Mouse (Mus musculus): Measurements from ENCODE around the gene Rnaseh2c.
A peak's percentile ranks its signal among the peaks of the same experiment; 100 is the strongest.

The Rnaseh2c gene

DNA sequence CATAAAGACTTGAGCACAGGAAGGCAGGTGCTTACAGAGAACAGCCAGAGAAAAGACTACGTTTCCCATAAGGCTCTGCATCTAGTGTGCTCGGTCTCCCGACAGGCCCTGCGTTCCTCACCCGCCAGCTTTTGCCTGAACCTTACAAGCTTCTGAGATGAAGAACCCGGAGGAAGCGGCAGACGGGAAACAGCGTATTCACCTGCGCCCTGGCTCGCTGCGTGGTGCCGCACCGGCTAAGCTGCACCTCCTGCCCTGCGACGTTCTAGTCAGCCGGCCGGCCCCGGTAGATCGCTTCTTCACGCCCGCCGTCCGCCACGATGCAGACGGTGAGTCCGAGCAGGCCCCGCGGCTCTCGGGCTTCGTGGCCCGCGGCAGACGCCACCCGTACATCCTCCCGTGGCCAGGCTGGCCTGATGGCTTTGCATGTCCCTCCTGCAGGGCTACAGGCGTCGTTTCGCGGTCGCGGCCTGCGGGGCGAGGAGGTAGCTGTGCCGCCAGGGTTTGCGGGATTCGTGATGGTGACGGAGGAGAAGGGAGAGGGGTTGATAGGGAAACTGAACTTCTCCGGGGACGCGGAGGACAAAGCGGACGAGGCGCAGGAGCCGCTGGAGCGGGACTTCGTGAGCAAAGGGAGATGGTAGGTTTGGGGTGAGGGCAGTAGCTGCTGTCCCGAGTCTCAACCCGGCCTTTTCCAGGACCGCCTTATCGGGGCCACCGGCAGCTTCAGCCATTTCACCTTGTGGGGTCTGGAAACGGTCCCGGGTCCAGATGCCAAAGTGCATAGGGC is at the start of gene Rnaseh2c:
Rnaseh2c (plus strand) TSS at position 122 of the 790 bp plus-strand sequence.
- peak; percentile 87 to 90 for DNase-seq (ENCODE audit: low spot score in 2 of 2)

DNA sequence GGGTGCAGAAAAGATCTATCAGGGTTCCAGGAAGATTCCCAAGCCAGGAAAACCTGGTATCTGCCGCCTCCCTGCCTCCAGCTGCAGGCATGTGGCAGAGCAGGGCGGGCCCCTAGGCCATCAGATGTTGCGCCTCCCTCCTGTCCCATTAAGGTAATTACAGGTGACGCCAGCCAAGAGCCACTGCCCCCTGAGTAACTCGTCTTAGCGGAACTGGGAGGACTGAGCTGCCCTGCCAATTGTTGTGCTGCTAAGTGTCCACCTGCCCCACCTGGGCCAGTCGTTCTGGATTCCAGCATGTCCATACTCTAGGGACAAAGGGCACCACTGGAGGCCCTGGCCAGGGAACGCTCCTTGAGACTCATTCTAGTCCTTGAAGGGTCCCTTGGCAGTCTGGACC is 47.9 kb upstream of the Rnaseh2c start:
- no peak for DNase-seq (ENCODE audit: low spot score in 2 of 2)

DNA sequence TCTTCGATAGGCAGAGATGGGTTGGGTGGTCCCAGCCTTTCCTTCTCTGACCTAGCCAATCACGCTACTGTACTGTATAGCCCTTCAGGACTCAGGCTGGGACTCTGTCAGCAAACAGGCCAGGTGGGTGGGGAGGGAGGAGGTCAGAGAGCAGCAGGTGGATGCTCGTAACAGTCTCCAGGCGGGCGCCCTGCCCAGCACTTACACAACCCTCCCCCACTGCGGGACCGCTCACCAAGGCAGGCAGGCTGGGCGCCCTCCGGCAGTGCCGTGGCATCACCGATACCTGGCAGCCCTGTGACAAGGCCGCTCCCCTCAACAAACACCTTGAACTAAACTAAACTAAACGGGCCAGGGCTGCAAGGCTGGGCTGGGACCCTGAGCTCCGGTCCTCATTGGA is 47.5 kb upstream of the Rnaseh2c start:
- DNase-seq (ENCODE audit: low spot score in 2 of 2), result no peak

DNA sequence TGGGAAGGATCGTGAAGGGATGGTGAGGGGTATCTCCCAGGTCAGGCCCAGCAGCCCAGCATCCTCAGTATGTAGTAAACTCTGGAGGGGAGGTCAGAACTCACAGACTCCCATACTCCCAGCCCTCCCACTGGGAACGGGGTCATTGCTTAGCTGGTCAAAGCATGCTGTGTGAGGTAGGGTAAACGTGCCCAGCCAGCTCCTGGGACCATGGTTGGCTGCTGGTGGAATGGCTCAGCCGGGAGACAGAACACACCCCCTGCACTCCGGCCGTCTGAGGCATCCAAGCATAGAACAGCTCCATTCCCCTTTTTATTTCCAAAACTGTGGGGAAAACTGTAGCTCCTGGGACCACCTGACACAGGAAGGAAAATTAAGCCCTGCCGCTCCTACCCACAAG is 43.5 kb upstream of the Rnaseh2c start:
- no peak for DNase-seq (ENCODE audit: low spot score in 2 of 2)

DNA sequence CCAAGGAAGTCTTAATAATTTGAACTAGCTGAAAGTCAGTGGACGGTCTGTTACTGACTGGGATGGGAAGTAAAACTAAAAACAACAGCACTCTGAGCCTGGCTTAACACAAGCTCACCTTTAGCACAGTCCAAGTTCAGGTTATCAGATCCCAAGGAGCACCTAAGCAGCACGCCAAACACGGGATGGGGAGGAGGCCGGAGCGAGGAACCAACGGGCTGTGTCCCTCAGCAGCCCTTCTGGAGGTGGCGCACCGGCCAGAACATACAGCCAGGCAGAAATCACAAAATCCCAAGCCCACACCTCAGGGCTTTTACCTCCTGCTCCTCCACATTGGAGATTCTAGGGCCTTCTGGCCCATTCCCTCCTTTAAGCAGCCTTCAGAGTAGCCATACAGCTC is 42.9 kb upstream of the Rnaseh2c start:
- DNase-seq (ENCODE audit: low spot score in 2 of 2), result no peak

DNA sequence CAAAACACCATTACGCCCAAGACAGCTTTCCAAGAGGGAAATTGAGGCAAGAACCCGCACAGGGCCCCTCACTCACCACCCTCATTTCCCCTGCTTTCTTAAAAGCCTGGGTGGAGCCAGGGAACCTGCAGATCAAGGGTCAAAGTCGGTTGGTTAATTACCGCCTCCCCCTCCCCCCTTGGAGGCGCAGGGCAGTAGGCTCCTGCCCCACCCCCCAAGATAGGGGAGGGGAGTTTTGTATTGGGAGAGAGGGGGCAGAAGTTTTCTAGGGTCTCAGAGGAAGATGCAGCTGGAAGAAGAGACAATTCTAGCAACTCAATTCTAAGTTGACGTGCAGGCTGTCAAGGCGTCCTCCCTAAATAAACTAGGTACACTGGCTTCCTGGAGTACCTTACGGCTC is 42.4 kb upstream of the Rnaseh2c start:
- DNase-seq (ENCODE audit: low spot score in 2 of 2), result no peak

DNA sequence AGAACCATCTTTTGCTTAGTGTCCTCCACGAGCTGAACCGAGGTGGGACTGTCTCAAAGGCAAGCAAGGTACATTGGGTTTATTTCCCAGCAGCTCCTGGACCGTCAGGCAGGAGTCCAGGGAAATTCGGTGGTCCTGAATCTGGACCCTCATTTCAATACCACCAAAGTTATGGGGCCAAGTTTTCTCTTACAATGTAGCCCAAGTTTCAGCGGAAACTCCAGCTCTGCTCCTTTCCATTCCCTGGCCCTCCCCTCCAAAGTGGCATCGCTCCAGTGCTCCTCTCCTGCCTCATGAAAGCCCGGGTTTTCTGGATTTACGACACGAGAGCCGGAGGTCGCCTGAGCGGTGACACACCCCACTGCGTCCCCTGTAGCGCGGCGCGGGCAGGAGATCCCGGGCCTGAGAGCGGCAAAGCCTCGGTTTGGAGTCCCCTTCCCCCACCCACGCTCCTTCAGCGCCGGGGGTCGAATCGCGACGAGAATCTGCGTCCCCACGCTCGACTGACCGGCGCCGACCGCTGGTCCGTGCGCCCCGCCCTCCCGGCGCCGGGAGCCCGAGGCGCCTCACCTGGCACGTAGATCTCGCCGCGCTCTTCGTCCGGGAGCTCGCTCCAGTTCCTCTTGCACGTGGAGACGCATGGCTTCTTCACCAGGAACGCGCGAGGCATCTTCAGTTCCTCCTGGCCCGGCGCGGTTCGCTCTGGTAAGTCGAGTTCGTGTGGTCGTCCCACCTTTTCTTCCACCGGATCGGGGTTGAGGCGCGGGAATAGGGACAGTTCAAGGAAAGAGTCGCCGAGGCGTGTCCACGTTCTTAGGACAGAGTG is 41.8 kb upstream of the Rnaseh2c start:
- no peak for DNase-seq (ENCODE audit: low spot score in 2 of 2)

DNA sequence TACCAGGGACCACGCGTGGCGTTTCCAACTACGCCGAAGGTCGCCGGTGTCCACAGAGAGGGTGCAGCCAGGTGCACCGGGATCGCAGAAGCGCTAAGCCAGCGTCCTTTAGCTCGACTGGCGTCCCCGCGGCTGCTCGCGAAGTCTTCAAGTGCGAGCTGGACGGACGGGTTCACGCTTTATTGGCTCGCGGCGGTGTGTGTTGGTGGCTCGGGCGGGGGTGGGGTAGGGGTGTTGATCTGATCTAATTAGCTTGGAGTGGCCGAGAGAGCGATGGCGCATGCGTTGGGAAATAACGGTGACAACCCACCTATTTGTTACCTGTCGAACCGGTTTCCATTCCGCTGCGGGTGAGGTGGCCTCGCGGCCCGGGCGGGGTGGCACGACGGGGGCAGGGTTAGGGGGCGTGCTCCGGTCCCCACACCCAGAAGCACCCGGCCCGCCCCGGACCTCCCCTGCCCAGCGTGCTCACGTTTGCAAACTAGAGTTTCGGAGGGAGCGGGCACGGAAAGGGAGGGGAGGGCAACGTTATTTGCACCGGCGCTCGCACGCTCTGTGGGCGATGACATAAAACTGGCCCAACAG is 41.1 kb upstream of the Rnaseh2c start, which contains the start of gene Ovol1:
Ovol1 (minus strand) TSS at position 190 of the 585 bp plus-strand sequence.
- DNase-seq (ENCODE audit: low spot score in 2 of 2), result no peak

DNA sequence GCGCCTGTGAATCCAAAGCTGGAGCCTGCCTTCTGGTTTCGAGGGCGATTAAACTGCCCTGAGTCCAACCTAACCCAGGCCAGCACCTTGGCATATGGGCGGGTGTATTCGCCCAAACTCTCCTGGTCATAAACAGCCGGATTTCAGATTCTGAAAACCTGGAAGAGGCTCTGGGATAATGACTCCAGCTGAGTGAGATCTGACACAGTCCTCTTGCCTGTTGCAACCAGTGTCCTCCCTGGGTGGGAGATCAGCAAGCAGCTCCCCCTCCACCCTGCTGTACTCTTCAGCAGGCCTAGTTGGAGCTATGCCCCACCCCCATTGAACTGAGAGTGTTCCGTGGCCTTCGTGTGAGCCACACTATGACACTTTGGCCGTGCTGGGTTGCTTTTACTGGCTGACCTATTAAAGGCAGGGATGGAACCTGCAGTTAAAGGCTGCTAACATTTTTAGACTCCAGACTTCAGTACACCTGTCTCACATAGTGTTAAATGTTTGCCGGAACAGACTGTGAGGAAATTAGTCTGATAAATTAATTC is 40.4 kb upstream of the Rnaseh2c start:
- no peak for DNase-seq (ENCODE audit: low spot score in 2 of 2)

DNA sequence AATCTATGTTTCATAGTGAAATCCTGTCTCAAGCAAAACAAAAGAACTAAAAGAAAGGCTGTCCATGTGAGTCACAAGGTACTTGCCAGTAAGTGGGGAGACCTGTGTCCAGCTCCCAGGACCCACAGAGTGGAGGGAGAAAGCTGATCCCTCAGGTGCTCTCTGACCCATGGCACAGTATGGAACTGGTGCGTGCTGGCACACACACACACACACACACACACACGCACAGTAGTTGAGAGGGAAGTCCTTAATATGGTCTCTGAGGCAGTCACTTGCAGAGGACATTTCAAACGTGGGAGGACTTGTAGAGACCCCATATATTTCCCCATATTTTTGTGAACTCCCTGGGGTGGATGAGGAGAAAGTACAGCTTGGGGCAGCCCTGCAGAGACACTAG is 39.8 kb upstream of the Rnaseh2c start:
- no peak for DNase-seq (ENCODE audit: low spot score in 2 of 2)

DNA sequence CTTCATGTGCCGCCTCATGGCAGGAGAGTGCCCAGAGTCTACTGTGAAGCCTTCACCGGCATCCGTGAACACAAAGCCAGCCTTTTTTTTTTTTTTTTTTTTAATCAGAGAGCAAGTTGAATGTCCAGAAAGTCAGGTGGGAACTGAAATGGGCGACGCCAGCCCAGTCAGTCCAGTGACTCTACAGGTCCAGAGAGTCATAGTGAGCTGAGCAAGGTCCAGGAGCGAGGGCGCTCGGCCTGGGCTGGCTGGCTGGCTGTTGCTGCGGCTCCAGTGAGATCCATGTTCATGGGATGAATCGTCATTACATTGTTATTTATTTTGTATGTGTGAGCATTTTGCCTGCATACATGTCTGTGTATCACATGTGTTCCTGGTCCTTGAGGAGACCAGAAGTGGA is 38.9 kb upstream of the Rnaseh2c start:
- DNase-seq (ENCODE audit: low spot score in 2 of 2), result no peak

DNA sequence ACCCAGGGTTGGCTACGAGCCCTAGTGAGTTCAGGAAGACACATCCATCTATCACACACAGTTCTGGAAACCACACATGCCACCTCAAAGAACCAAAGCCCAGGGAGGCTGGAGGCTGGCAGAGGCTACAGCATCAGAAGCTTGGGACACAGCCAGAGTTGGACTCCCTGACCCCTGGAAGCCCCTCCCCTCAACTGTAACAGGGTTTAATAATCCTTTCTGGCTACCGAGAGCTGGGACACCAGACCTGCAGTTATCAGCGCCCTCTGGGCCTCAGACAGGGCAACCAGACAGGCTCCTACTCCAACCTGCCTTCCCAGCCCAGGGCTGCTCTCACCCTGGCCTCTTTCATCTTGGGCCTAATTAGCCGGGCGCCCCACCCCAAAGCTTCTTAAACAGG is 35.4 kb upstream of the Rnaseh2c start:
- DNase-seq (ENCODE audit: low spot score in 2 of 2), result no peak

DNA sequence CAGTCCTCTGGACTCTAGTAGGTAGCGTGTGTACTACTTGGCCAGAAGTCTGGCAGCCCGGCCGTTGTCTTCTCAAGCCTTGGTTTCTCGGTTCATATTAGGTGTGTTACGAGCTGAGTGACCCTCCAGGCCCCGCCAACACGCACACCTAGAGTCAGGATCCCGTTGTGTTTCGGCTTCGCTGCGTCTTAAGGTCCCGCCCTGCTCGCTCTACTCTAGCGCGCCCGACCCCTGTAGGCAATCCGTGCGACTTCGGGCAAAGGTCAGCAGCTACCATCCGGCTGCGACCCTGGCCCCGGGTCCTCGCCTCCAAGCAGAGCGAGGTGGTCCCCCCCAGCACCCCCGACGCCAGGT is 34.5 kb upstream of the Rnaseh2c start:
- no peak for DNase-seq (ENCODE audit: low spot score in 2 of 2)

DNA sequence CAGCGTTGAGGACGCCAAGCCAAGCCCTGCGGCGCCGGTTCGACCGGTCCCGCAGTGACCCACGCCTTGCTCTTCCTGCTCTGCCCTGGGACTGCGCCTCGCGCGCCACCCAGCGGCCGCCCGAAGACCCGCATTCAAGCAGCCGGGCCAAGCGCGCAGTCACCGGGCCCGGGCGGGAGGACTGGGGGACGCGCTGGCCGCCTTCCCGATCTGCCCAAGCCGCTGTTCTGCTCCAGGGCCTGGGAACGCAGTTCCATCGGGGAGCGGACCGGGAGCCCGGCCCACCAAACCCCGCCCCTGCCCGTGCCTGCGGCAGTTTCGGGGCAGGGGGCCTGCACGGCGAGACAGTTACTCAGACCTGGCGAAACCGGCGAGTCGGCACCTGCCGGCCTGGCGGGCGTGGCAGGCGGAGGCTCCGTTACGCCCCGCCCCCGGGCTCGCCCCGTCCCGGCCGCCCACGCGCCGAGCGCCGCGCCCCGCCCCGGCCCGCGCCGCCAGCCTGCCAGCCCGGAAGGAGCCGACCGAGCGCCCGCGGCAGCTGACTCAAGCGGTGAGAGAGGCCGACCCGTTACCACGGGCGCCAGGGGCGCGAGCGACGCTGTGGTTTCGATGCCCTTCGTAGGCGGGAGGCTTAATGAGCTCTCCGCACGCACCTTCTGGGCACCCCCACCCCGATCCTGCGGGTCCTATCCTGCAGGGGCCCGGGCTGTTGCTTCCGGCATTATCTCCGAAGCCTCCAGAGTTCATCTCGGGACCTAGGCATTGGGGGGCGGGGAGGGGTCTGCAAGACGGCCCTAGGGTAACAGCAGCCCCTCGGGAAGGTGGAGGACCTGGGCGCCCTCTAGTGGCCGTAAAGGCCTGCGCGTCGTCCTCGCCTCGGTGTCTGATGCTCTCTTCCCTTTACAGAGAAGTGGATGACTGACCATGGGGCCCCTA is 33.9 kb upstream of the Rnaseh2c start, which contains the start of gene Ap5b1:
Ap5b1 (plus strand) TSS at position 492 of the 936 bp plus-strand sequence.
- DNase-seq (ENCODE audit: low spot score in 2 of 2), result peak; percentile 90 to 91

DNA sequence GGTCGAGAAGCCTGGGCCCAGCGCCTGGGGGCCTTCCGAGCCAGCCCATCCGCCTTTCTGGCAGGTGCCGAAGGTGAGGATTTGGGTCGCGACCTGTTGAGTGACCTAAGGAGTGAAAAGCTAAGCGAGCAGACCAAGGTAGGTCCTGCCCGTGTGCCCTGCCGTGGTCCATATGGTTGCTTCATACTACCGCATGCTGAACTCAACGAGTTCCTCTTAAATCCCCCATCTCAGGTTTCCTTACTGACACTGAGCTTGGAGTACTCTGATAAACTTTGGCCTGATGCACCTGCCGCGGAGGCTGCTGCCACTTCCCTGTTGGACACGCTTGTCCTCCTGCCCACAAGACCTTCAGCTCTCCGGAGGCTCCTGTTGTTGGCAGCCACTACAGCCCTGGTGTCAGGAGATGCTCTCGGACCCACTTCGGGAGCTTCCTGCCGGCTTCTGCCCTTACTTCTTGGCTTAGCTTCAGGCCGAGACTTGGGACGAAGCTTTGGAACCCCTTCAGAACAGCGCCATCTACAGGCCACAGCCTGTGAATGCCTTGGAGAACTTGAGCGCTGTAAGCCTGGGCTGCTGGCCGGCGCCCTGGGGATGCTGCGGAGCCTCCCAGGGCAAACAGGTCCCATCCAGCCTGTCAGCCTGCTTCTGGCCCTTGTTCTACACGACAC is 33.1 kb upstream of the Rnaseh2c start:
- peak; percentile 82 to 88 for DNase-seq (ENCODE audit: low spot score in 2 of 2)

DNA sequence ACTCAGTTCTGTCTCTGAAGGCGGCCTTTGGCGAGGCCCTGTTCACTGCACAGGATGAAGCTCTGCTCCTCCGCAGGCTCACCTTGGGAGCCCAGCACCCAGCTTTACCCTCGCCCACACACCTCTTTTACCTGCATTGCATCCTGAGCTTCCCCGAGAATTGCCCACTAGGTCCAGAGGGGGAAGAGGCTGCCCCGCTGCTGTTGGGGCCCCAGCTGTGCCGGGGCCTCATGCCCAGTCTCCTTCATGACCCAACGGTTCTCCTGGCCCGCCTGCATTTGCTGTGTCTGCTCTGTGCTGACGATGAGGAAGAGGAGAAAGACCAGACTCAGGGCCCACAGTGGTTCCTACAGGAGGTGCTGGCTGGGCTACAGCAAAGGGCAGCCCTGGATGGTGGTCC is 32.2 kb upstream of the Rnaseh2c start:
- DNase-seq (ENCODE audit: low spot score in 2 of 2), result no peak

DNA sequence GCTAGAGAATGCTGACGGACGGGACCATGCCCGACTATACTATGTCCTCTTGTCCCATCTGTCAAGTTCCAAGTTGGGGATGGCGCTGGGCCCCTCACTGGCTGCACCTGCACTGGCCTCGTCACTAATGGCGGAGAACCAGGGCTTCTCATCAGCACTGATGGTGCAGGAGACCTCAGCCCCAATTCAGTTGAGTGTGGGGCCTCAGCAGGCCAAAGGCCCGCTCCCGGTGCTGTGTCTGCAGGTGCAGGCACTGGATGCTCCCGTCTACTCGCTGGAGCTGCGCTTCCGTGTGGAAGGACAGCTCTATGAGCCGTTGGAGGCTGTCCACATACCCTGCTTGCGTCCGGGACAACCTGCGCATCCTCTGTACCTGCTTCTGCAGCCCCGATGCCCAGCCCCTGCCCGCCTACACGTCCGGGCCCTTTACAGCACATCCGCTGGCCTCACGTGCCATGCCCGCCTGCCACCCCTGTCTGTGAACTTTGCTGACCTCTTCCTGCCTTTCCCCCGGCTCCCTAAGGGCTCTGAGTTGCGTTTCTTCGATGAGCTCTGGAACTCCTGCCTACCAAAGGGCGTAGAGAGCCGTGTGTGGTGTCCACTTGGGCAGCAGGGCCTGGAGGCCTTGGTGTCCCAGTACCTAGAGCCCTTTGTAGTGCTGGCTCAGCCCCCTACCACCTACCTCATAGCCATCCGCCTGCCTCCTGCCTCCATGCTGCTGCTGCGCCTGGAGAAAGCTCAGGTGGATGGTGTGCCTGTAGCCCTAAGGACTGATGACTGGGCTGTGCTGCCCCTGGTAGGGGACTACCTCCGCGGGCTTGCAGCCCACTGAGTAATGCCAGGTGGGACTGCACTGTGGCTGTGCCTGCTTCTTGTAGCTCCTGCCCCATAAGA is 31.1 kb upstream of the Rnaseh2c start:
- DNase-seq (ENCODE audit: low spot score in 2 of 2), result no peak

DNA sequence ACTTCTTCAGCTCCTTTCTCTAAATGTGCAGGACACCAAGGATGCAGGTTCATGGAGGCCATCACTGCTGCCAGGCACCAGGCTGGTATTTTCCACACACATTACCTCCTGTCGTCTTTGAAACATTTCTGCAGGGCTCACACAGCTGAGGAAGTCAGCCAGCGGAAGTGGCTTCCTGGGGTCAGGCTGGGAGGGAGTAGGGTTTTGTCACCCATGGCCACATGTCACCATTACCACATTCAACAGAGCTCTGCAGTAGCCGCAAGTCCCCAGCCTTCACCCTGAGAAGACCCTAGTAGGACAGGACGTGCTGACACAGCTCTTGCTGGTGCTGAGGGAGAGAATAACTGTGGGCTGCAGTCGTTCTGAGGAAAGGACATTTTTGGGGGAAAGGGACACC is 29.8 kb upstream of the Rnaseh2c start:
- no peak for DNase-seq (ENCODE audit: low spot score in 2 of 2)

DNA sequence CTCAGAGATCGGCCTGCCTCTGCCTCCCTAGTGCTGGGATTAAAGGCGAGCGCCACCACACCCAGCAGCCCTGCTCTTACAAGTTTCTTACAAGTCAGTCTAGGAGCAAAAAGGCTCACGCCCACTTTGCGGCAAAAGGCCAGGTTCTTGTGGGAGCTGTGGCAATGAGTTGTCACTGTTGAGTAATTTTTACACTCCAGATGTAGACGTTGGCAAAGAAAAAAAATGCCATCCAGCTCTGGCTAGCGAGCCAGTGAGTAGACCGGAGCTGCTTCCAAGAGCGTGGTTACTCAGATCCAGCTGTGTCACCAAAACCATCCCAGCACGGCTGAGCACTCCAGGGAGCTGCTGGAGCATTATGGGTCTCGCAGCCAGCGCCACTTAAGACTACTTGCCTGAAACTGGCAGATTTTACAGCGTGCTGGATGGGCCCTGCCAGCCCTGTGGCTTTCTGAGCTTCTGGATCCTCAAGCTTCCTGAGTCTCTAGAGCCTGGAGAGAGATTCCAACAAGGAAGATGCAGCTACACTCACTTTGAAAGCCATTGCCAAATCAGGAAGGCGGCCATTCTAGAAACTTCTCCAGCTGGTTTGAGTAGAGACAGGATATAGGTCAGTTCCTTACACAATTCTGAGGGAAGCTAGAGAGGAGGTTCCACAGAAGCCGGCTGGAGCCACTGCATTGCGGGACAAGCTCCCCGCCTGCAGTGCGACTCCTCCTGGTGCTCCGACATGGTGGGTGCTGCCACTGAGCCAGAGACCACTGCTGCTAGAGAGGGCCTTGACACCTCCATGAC is 29.1 kb upstream of the Rnaseh2c start:
- peak; percentile 50 to 55 for DNase-seq (ENCODE audit: low spot score in 2 of 2)
